Mouse (Mus musculus) intestine, postnatal 0 days (tissue): ENCODE data around the gene Slc43a3. TPM values are rescaled to one million over a fixed set of nuclear protein-coding genes. Genes with fewer than 3 reads are reported as not detected.

ENCODE experiments used
- ATAC-seq: fragments of 200-750 bp; cut with Nextera tagmentation; 2 replicates; pipeline ENCODE4 v1.8.0; 2017; ENCODE audit warnings: mild to moderate bottlenecking, moderate TSS enrichment, moderate library complexity
- H3K27ac ChIP-seq: fragments of 300-500 bp; sonication (generic); 2 replicates; pipeline ENCODE4 v1.5.1; 2014; ENCODE audit warnings: mild to moderate bottlenecking, low read depth, low read length, moderate library complexity
- H3K27me3 ChIP-seq: fragments of 300-500 bp; sonication (generic); replicated peaks from 2 replicates; pipeline ENCODE4 v1.6.1; 2014; ENCODE audit warnings: low read length, mixed read lengths; ENCODE audit not compliant: control insufficient read depth, insufficient read depth
- H3K36me3 ChIP-seq: fragments of 300-500 bp; sonication (generic); 2 replicates; pipeline ENCODE4 v1.6.1; 2014; ENCODE audit warnings: mild to moderate bottlenecking, moderate library complexity; ENCODE audit not compliant: control insufficient read depth, insufficient read depth
- H3K4me1 ChIP-seq: fragments of 300-500 bp; sonication (generic); replicated peaks from 2 replicates; pipeline ENCODE4 v1.6.1; 2014; ENCODE audit warnings: antibody characterized with exemption, low read length, mixed read lengths; ENCODE audit not compliant: control insufficient read depth, insufficient read depth
- H3K4me2 ChIP-seq: fragments of 300-500 bp; sonication (generic); replicated peaks from 2 replicates; pipeline ENCODE4 v1.6.1; 2014; ENCODE audit warnings: low read depth, mild to moderate bottlenecking, moderate library complexity
- H3K4me3 ChIP-seq: fragments of 300-500 bp; sonication (generic); 2 replicates; pipeline ENCODE4 v1.5.1; 2014; ENCODE audit warnings: low read depth, low read length
- H3K9ac ChIP-seq: fragments of 300-500 bp; sonication (generic); 2 replicates; pipeline ENCODE4 v1.6.1; 2014; ENCODE audit warnings: mild to moderate bottlenecking, low read depth, low read length
- H3K9me3 ChIP-seq: fragments of 300-500 bp; sonication (generic); 2 replicates; pipeline ENCODE4 v1.6.1; 2016; ENCODE audit warnings: mixed run types; ENCODE audit not compliant: control insufficient read depth
- CTCF ChIP-seq: sonication (generic); IDR thresholded peaks from 2 replicates; pipeline ENCODE4 v1.5.1; 2016; ENCODE audit warnings: low read depth, mild to moderate bottlenecking, control low read depth, antibody characterized with exemption, moderate library complexity
- WGBS: fragments of 180-500 bp; shearing (Covaris S2); extraction: QIAGEN DNeasy Blood & Tissue Kit; methylation state at CpG from one replicate; pipeline ENCODE4 v1.1.7; 2014; 5-methylcytosine and 5-hydroxymethylcytosine counted together
- polyA plus RNA-seq: library from polyadenylated mRNA; unstranded; fragments of >200 nt; fragmentation: Nextera tagmentation; extraction: Ambion mirVana; gene quantifications from 2 replicates; pipeline ENCODE4 v1.2.1, GENCODE M21; 2015

Slc43a3 gene
- polyA plus RNA-seq, 1 experiment from 2014 or later = 42.5 TPM

GRCm38 (mm10) chr2:84941332-84941731 is 5.0 kb downstream of the Slc43a3 start:
- ATAC-seq = no peak
- WGBS = 74% methylated on average over 2 of the region's 2 CpGs

GRCm38 (mm10) chr2:84941795-84942194 is 5.4 kb downstream of the Slc43a3 start:
- no peak for TF ChIP-seq CTCF
- H3K4me1 ChIP-seq = 0 out of 2 replicates have a peak, but pooled peaks cover 5% of the 10 kb centered on the region
- H3K36me3 ChIP-seq = peaks cover 26% of the 10 kb centered on the region
- no peak for ATAC-seq
- no peak overlapping the region for H3K9ac ChIP-seq
- H3K9me3 ChIP-seq = no peaks in the 10 kb centered on the region
- no peak overlapping the region for H3K27ac ChIP-seq
- no peak overlapping the region for H3K4me2 ChIP-seq
- no peak overlapping the region for H3K4me3 ChIP-seq
- WGBS = 82% methylated on average over 4 of the region's 4 CpGs
- no peaks in the 10 kb centered on the region for H3K27me3 ChIP-seq

More at GRCm38 (mm10) chr2:84941332-84941731, 5.0 kb downstream of the Slc43a3 start:
- H3K9me3 ChIP-seq = no peaks in the 10 kb centered on the region
- H3K4me1 ChIP-seq = 0 out of 2 replicates have a peak, but pooled peaks cover 5% of the 10 kb centered on the region
- no peak overlapping the region for H3K27ac ChIP-seq
- H3K4me2 ChIP-seq = no peak overlapping the region
- no peak overlapping the region for H3K4me3 ChIP-seq
- no peaks in the 10 kb centered on the region for H3K27me3 ChIP-seq
- no peak overlapping the region for H3K9ac ChIP-seq
- H3K36me3 ChIP-seq = peaks cover 21% of the 10 kb centered on the region
- TF ChIP-seq CTCF = no peak

GRCm38 (mm10) chr2:84947154-84947771 is 10.9 kb downstream of the Slc43a3 start:
- Histone ChIP-seq H3K9ac (no peak overlapping the region), H3K27ac (no peak overlapping the region), H3K9me3 (no peaks in the 10 kb centered on the region), H3K4me3 (no peak overlapping the region), H3K27me3 (no peaks in the 10 kb centered on the region), H3K36me3 (peaks cover 76% of the 10 kb centered on the region), H3K4me2 (no peak overlapping the region), H3K4me1 (no peaks in the 10 kb centered on the region)
- ATAC-seq = no peak
- WGBS = 84% methylated on average over 3 of the region's 3 CpGs
- TF ChIP-seq CTCF = no peak

- H3K4me3 ChIP-seq = no peak overlapping the region
- no peak overlapping the region for H3K9ac ChIP-seq
- TF ChIP-seq CTCF = no peak
- H3K27me3 ChIP-seq = no peaks in the 10 kb centered on the region
- no peak overlapping the region for H3K4me2 ChIP-seq
- H3K27ac ChIP-seq = no peak overlapping the region
- no peak for ATAC-seq
- no peaks in the 10 kb centered on the region for H3K4me1 ChIP-seq
- H3K36me3 ChIP-seq = peaks cover 77% of the 10 kb centered on the region
- H3K9me3 ChIP-seq = no peaks in the 10 kb centered on the region
- WGBS = 95% methylated on average over 7 of the region's 7 CpGs
These were observed 11.9 kb downstream of the Slc43a3 start for GRCm38 (mm10) chr2:84948252-84948651.

- no peak for ATAC-seq
- WGBS = 79% methylated on average over 2 of the region's 2 CpGs
- H3K4me3 ChIP-seq = no peak overlapping the region
- peaks cover 74% of the 10 kb centered on the region for H3K36me3 ChIP-seq
- no peaks in the 10 kb centered on the region for H3K27me3 ChIP-seq
- no peak overlapping the region for H3K4me2 ChIP-seq
- no peaks in the 10 kb centered on the region for H3K4me1 ChIP-seq
- no peaks in the 10 kb centered on the region for H3K9me3 ChIP-seq
- H3K9ac ChIP-seq = no peak overlapping the region
- no peak for TF ChIP-seq CTCF
- no peak overlapping the region for H3K27ac ChIP-seq
These were observed 12.3 kb downstream of the Slc43a3 start for GRCm38 (mm10) chr2:84948721-84949120.

GRCm38 (mm10) chr2:84951027-84951426 is 14.6 kb downstream of the Slc43a3 start:
- WGBS = 87% methylated on average over 8 of the region's 8 CpGs
- Histone ChIP-seq H3K4me1 (no peaks in the 10 kb centered on the region), H3K4me2 (no peak overlapping the region), H3K27ac (no peak overlapping the region), H3K27me3 (no peaks in the 10 kb centered on the region), H3K4me3 (no peak overlapping the region), H3K9ac (no peak overlapping the region), H3K9me3 (no peaks in the 10 kb centered on the region), H3K36me3 (peaks cover 72% of the 10 kb centered on the region)
- no peak for ATAC-seq
- no peak for TF ChIP-seq CTCF

GRCm38 (mm10) chr2:84952251-84952650 is 15.9 kb downstream of the Slc43a3 start:
- no peak overlapping the region for H3K4me3 ChIP-seq
- H3K9me3 ChIP-seq = no peaks in the 10 kb centered on the region
- ATAC-seq = no peak
- H3K27me3 ChIP-seq = no peaks in the 10 kb centered on the region
- no peak overlapping the region for H3K4me2 ChIP-seq
- H3K4me1 ChIP-seq = no peaks in the 10 kb centered on the region
- H3K36me3 ChIP-seq = peaks cover 60% of the 10 kb centered on the region
- H3K27ac ChIP-seq = no peak overlapping the region
- no peak for TF ChIP-seq CTCF
- WGBS = 85% methylated on average over 1 of the region's 1 CpGs
- no peak overlapping the region for H3K9ac ChIP-seq
